Mouse (Mus musculus): ENCODE measurements around the gene Grk5.

- TF ChIP-seq CTCF (IDR thresholded peaks at IDR 0.05; ENCODE audit: low read depth, low read length): no peak
- no peak for TF ChIP-seq EP300 (IDR thresholded peaks at IDR 0.05; ENCODE audit: insufficient read depth, low read depth, low read length)
Measured at GRCm38 (mm10) chr19:60845731-60846130, 43.8 kb upstream of the Grk5 start.
